Mouse (Mus musculus): ENCODE results near the gene Pole2.

DNA sequence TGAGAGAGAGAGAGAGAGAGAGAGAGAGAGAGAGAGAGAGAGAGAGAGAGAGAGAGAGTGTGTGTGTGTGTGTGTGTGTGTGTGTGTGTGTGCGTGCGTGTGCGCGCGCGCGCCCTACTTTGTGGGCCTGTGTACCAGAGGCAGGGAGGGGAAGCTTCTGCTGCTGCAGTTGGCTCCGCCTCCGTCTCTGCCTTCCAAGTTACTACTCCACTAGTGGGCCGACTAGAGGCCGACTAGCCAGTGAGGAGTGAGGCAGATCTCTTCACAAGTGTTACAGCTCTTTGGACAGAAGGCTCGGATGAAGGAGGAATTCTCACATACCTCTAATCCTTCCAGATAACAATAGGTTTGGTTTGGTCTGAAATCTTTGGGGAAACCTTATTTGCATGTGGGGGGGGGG is 48.6 kb downstream of the Pole2 start:
- TF ChIP-seq CTCF (IDR thresholded peaks at IDR 0.05; ENCODE audit: insufficient read depth, low read depth, low read length) (no peak), POLR2A (IDR thresholded peaks at IDR 0.05; ENCODE audit: insufficient read depth, low read depth, low read length) (no peak)

Measured in olfactory bulb, adult 2 months (tissue).